ENCODE assay signal across 28 mouse cellular contexts in genomic region chr2:97639941-97640340, GRCm38 (mm10).
"Had no signal": no experiment of that assay in that cellular context is flagged by ENCODE, and none has a peak within 500 bp of the region (broad histone marks: within the 10 kb centered on the region; RNA-seq: fewer than 3 reads in every experiment).

No protein-coding gene starts in this region.

- H3K4me3 ChIP-seq: embryonic facial prominence, embryonic 10.5 days; embryonic facial prominence, embryonic 12.5 days; embryonic facial prominence, embryonic 13.5 days; embryonic facial prominence, embryonic 15.5 days; erythroblast, embryonic 14.5 days; forebrain, embryonic 10.5 days; forebrain, embryonic 12.5 days; forebrain, embryonic 13.5 days; forebrain, embryonic 15.5 days; gastrocnemius, adult 2 months; heart, adult 2 months; heart, embryonic 10.5 days had no signal

- DNase-seq: cerebellum, adult 9-10 months; cerebellum, adult 9-11 months; cerebellum, postnatal 10 days; cerebellum, postnatal 14 days; cerebellum, postnatal 25 days; cerebellum, postnatal 36 days; embryo, embryonic 11 days; forebrain, postnatal 0 days; gastrocnemius, adult 2 months; gastrocnemius, postnatal 10 days; gastrocnemius, postnatal 14 days; gastrocnemius, postnatal 25 days; gastrocnemius, postnatal 36 days; heart, adult 11 months; heart, adult 18-20 months; heart, adult 2 months had no signal

- H3K27ac ChIP-seq: embryonic facial prominence, embryonic 10.5 days; embryonic facial prominence, embryonic 12.5 days; embryonic facial prominence, embryonic 13.5 days; embryonic facial prominence, embryonic 15.5 days; forebrain, embryonic 10.5 days; forebrain, embryonic 12.5 days; forebrain, embryonic 13.5 days; forebrain, embryonic 15.5 days; gastrocnemius, adult 2 months; heart, adult 2 months; heart, embryonic 10.5 days had no signal

- ATAC-seq: forebrain, embryonic 13.5 days; forebrain, embryonic 14.5 days; forebrain, embryonic 15.5 days; forebrain, embryonic 16.5 days; forebrain, postnatal 0 days had no signal
